Mouse (Mus musculus) layer of hippocampus, postnatal 36 days (tissue): ENCODE measurements around the gene Siva1. TPM values are rescaled to one million over a fixed set of nuclear protein-coding genes. Genes with fewer than 3 reads are reported as not detected.

Experiments used
- DNase-seq, 2 experiments: peaks; one replicate each; pipeline ENCODE4 v3.0.0; 2022
- microRNA-seq, 2 experiments: library from miRNA; unstranded; fragments of <30 nt; microRNA quantifications; one replicate each; pipeline ENCODE4 v1.2.0; 2021
- total RNA-seq, 2 experiments: library from RNA; stranded (reverse); gene quantifications; 2 replicates each; pipeline ENCODE4 v1.2.3; 2021

Gene Siva1
- total RNA-seq, 2 experiments from 2014 or later: 20.2 to 24.0 TPM

DNA sequence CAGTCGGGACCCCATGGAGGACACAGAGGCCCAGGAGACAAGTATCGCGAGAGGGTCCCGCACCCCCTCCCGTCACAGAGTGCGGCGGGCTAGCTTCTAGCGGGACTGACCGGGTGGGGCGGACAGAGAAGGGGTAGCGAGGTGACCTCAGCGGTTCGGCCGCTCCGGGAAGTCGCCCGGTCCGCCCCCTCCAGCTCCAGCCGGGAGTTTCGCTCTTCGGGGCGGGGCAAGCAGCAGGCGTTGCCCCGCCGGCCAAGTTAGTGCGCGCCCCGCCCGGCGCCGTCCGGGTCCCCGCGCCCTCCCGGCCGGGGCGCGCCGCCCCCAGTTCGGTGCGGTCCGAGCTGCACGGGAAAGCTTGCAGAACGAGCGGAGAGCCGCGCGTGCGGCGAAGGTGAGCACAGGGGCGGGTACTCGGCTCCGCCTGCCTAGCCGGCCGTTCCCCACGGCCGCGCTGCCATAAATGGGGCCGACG lies 34.1 kb downstream of the Siva1 start, which contains the start of gene Zbtb42:
TSS of gene Zbtb42 (plus strand) at position 274 of the 472 bp plus-strand sequence.
- DNase-seq: no peak

DNA sequence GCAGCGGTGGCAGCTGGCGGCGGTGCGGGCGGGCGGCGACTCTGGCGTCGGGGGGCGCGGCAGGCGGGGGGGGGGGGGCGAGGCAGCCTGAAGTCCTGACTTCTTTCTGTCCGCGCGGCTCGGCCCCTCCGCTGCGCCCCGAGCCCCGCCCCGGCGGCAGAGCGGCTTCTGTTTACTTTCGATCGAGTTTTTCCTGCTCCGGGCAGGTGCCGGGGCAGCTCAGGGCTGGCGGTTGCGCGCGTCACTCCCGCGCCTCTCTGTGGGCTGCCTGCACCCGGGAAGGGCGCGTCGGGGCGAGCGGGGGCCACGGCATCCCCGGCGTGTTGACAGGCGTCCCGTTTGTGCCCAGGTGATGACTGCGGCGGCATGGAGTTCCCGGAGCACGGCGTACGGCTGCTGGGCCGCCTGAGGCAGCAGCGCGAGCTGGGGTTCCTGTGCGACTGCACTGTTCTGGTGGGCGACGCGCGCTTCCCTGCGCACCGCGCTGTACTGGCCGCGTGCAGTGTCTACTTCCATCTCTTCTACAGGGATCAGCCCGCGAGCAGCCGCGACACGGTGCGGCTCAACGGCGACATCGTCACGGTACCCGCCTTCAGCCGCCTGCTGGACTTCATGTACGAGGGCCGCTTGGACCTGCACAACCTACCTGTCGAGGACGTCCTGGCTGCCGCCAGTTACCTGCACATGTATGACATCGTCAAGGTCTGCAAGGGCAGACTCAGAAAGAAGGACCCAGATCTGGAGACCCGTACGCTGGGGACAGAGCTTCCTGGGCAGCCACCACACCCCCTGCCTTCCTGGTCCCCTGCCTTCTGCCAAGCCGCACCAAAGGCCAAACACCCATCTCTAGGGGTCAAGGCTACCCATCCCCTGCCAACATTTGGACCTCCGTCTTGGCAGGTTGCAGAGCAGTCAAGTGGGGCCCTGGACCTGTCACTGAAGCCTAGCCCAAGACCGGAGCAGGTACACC lies 34.8 kb downstream of the Siva1 start:
- DNase-seq: no peak

DNA sequence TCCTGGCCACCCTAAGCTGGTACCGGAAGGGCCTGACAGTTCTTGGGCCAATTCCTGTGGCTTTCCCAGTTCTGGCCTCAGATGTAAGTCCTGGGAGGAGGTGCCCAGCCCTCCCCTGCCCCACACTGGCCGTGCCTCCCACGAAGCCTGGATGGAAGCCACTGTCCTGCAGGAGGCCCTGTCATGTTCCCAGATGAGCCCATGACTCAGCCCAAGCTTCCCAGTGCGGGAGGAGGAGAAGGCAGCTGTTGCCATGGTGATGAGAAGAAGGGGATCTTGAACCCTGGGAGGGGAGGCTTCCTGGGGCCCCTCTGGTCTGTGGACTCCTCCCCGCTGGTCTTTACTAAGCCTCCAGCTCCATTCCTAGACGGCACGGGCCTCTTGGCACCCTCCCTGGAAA lies 38.9 kb downstream of the Siva1 start:
- DNase-seq: no peak

DNA sequence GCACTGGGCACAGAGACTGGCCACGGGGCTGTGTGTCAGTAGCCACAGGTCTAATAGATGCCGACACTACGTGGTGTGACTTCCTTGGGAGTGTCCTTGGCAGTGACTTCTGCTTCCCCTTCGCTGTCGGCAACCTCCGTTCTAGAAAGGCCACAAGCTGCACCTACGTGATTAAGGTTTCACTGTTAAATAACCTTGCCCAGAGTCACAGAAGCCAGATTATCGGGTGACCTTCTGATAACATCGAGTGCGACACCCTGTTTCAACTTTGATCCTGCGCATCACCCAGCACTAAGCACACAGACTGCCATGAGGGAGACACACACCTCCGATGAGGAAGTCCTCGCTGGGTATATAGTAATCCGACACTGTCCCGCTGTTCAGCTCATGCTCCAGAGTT lies 44.0 kb downstream of the Siva1 start:
- DNase-seq: no peak

DNA sequence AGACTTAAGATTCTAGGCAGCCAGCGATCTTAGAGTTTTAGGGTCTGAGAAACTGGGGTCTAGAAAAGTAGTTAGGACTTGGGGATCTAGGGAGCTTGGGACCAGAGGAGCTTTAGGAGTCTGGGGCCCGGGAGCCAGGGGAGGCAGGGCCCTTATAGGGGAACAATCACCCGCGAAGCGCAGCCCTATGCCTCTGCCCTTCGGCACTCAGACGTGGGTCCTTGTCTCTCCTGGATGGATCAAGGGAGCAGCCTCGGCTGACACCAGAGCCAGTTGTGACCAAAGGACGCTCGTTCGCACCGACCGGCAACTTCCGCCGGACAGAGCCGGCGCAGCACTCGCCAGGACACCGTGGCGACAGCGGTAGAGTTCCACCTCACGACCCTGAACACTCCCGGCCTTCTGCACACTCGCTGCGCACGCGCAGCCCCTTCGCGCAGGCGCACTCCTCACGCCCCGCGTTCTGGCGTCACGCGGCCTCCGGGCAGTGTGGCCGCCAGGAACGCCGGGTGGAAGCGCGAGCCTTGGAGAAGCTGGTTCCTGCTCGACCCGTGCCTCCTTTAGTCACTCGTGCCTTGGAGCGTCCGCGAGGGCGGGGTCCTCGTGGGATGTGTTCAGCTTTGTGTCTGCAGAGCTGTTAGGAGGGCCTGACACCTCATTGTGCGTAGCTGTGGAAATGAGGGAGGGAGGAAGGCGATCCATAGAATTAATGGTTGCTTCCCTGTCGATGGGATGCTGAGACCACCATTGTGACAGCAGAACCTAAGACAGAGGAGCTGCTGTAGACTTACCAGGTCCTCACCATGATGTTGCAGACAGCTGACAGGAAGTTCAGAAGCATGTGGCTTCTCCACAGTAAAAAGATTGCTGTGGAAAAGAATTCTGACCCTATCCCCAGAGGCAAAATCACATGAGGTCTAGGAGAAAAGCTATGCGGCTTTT lies 49.0 kb downstream of the Siva1 start:
- peak; percentile 94 to 95 for DNase-seq

DNA sequence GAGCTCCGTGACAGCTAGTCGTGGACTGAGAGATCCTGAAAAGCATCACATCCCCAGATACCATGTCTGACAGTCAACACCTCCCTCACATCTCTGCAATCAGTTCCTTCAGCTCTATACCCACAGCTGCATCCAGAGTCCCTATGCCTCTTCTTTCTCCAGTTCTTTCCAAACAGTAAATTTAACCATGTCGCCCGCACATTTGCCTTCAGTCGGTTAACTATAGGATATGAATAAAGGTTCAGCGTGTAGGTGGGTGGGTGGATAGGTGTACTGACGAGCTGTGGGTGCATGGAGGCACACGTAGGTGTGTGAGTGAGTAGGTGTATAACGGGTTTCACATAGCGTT lies 49.6 kb downstream of the Siva1 start:
- no peak for DNase-seq

- DNase-seq: no peak
Measured at GRCm38 (mm10) chr12:112696806-112697425, 52.4 kb downstream of the Siva1 start.

Small RNA genes within 50 kb of the gene (microRNA-seq; reads per million reads assigned to microRNA genes)
- gene Mir6939: 0.63 to 4.2 reads per million in 2 experiments

Other genes starting within 250 kb of the Siva1 start
- gene A530016L24Rik, start 155.2 kb upstream of the Siva1 start, total RNA-seq: under 1 TPM in 1 of 2 experiments, not detected in 1; 0.20 TPM
- 100 to 1,000 TPM; 112 to 121 TPM for gene Tmem179, start 127.9 kb upstream of the Siva1 start, total RNA-seq
- 100 to 1,000 TPM; 127 to 142 TPM for gene Inf2, start 55.9 kb upstream of the Siva1 start, total RNA-seq
- 10 to 100 TPM; 11.9 to 12.6 TPM for gene Adssl1, start 24.6 kb upstream of the Siva1 start, total RNA-seq
- gene Akt1, start 30.2 kb downstream of the Siva1 start, total RNA-seq: 100 to 1,000 TPM; 145 to 156 TPM
- under 1 TPM; 0.37 to 0.38 TPM for gene Zbtb42, start 34.1 kb downstream of the Siva1 start, total RNA-seq
- 100 to 1,000 TPM; 171 to 189 TPM for gene Cep170b, start 75.8 kb downstream of the Siva1 start, total RNA-seq
- gene Pld4, start 116.0 kb downstream of the Siva1 start, total RNA-seq: 1 to 10 TPM; 8.7 to 9.4 TPM
- 1 to 10 TPM; 2.8 to 2.9 TPM for gene Ahnak2, start 158.0 kb downstream of the Siva1 start, total RNA-seq
- gene Clba1, start 164.3 kb downstream of the Siva1 start, total RNA-seq: 10 to 100 TPM; 12.3 to 12.4 TPM
- 1 to 10 TPM; 7.8 to 8.1 TPM for gene Cdca4, start 184.7 kb downstream of the Siva1 start, total RNA-seq
- not detected for gene Gpr132, start 223.5 kb downstream of the Siva1 start, total RNA-seq